Mouse (Mus musculus) adrenal gland, adult 2 months (tissue): ENCODE data around the gene Psen2. TPM values are rescaled to one million over a fixed set of nuclear protein-coding genes. Genes with fewer than 3 reads are reported as not detected.

Experiments used
- polyA plus RNA-seq: library from polyadenylated mRNA; depleted of rRNA; stranded (reverse); fragments of >200 nt; gene quantifications from 2 replicates; pipeline ENCODE4 v1.2.3, GENCODE M21; 2012; rRNA removed
- total RNA-seq, 2 experiments: library from RNA; stranded (reverse); gene quantifications; 2 replicates each; pipeline ENCODE4 v1.2.3; 2021

Psen2 gene
- total and polyA plus RNA-seq, 3 experiments = 32.4 to 75.3 (median 33.5) TPM

Other genes with a start within 250 kb of the Psen2 start
- gene Coq8a, start 63.8 kb downstream of the Psen2 start, total RNA-seq = 100 to 1,000 TPM; 290 to 315 TPM
- gene Coq8a, start 63.8 kb downstream of the Psen2 start, polyA plus RNA-seq = 141 and 188 TPM in 2 replicates
- 10 to 100 TPM; 45.6 to 76.4 TPM for gene Itpkb, start 67.0 kb upstream of the Psen2 start, total RNA-seq
- 22.6 and 25.3 TPM in 2 replicates for gene Itpkb, start 67.0 kb upstream of the Psen2 start, polyA plus RNA-seq
- gene Stum, start 220.1 kb upstream of the Psen2 start, total RNA-seq = under 1 TPM; 0.52 to 0.63 TPM
- 0.19 and 2.0 TPM in 2 replicates for gene Stum, start 220.1 kb upstream of the Psen2 start, polyA plus RNA-seq